Mouse (Mus musculus) liver, adult 2 months (tissue): Measurements from ENCODE around the gene 5730596B20Rik. TPM values are rescaled to one million over a fixed set of nuclear protein-coding genes. Genes with fewer than 3 reads are reported as not detected.

Experiments
- DNase-seq: peaks from one replicate; pipeline ENCODE4 v3.0.0-alpha.2; 2011; ENCODE audit warnings: low read depth, low spot score; ENCODE audit errors: extremely low read depth
- H3K27ac ChIP-seq: fragments of 200-500 bp; replicated peaks from 2 replicates; pipeline ENCODE4 v1.5.1; 2012; ENCODE audit warnings: low read depth, mild to moderate bottlenecking, control low read depth, inconsistent platforms, low read length; ENCODE audit not compliant: insufficient read depth
- H3K27me3 ChIP-seq: fragments of 200-500 bp; 2 replicates; pipeline ENCODE4 v1.6.1; 2012; ENCODE audit warnings: mild to moderate bottlenecking, moderate library complexity, low read length, inconsistent platforms; ENCODE audit not compliant: control insufficient read depth, insufficient read depth
- H3K36me3 ChIP-seq: fragments of 200-500 bp; 2 replicates; pipeline ENCODE4 v1.6.1; 2012; ENCODE audit warnings: low read length, inconsistent platforms; ENCODE audit not compliant: control insufficient read depth, insufficient read depth
- H3K4me1 ChIP-seq: fragments of 200-500 bp; 2 replicates; pipeline ENCODE4 v1.6.1; 2011; ENCODE audit warnings: low read length; ENCODE audit not compliant: control insufficient read depth, insufficient read depth
- H3K4me3 ChIP-seq: fragments of 200-500 bp; 2 replicates; pipeline ENCODE4 v1.5.1; 2011; ENCODE audit warnings: low read depth, mild to moderate bottlenecking, control low read depth, low read length, moderate library complexity; ENCODE audit not compliant: insufficient read depth
- H3K79me2 ChIP-seq: fragments of 200-500 bp; 2 replicates; pipeline ENCODE4 v1.6.1; 2012; ENCODE audit warnings: inconsistent platforms, mild to moderate bottlenecking, low read length, moderate library complexity; ENCODE audit not compliant: control insufficient read depth, insufficient read depth
- H3K9ac ChIP-seq: fragments of 200-500 bp; 2 replicates; pipeline ENCODE4 v1.6.1; 2012; ENCODE audit warnings: low read depth, mild to moderate bottlenecking, control low read depth, inconsistent platforms, low read length
- CTCF ChIP-seq: fragments of 200-500 bp; IDR thresholded peaks from 2 replicates; pipeline ENCODE4 v1.5.1; 2011; ENCODE audit warnings: low read depth, low read length, control low read depth
- POLR2A ChIP-seq: fragments of 200-500 bp; IDR thresholded peaks from 2 replicates; pipeline ENCODE4 v1.6.1; 2011; ENCODE audit warnings: low read length, control low read depth; ENCODE audit not compliant: insufficient read depth; ENCODE audit errors: extremely low read depth
- WGBS: fragments of 180-500 bp; shearing (Covaris S2); methylation state at CpG from one replicate; pipeline ENCODE4 v1.1.7; 2018; 5-methylcytosine and 5-hydroxymethylcytosine counted together
- polyA plus RNA-seq: library from polyadenylated mRNA; depleted of rRNA; stranded (reverse); fragments of >200 nt; gene quantifications from 2 replicates; pipeline ENCODE4 v1.2.3, GENCODE M21; 2012
- total RNA-seq: library from RNA; depleted of rRNA; stranded (reverse); fragments of >200 nt; gene quantifications from 2 replicates; pipeline ENCODE4 v1.2.3, GENCODE M21; 2014

5730596B20Rik gene
- total and polyA plus RNA-seq, 2 experiments, result 0.02 to 0.09 TPM

DNA sequence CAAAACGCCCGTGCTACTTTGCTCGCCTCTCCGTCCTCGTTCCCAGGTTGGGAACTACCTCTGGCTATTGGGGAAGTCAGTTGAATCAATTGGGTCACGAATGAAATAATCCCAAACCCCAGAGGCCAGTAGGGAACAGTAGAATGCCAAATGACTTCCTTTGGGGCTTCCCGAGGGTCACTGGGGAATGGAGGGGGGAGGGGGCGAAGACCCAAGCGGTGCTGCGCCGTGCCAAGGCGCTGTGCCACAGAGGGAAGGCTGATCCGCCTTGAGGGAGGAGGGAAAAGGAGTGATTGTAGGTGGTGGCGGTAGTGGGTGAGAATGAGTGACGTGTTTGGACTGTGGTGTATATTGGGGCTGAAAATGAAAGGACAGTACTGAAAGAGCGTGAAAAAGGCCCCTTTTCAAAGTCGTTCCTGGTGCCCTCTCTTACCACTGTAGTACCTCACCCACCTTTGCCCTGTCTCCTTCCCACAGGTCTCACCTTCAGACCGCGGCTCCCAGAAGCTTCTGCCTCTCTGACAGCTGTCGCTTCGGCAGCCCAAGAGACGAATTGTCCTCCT lies 35.3 kb downstream of the 5730596B20Rik start:
- peaks cover 55% of the 10 kb centered on the region for H3K27me3 ChIP-seq
- TF ChIP-seq POLR2A, result no peak
- no peak for TF ChIP-seq CTCF
- no peak overlapping the region for H3K9ac ChIP-seq
- no peak overlapping the region for H3K27ac ChIP-seq
- no peaks in the 10 kb centered on the region for H3K36me3 ChIP-seq
- 5% methylated on average over 22 of the region's 22 CpGs for WGBS
- no peak for DNase-seq
- no peaks in the 10 kb centered on the region for H3K79me2 ChIP-seq
- no peaks in the 10 kb centered on the region for H3K4me1 ChIP-seq
- H3K4me3 ChIP-seq, result peak overlapping the region; percentile 34; the same call in 1 of the 2 replicates

DNA sequence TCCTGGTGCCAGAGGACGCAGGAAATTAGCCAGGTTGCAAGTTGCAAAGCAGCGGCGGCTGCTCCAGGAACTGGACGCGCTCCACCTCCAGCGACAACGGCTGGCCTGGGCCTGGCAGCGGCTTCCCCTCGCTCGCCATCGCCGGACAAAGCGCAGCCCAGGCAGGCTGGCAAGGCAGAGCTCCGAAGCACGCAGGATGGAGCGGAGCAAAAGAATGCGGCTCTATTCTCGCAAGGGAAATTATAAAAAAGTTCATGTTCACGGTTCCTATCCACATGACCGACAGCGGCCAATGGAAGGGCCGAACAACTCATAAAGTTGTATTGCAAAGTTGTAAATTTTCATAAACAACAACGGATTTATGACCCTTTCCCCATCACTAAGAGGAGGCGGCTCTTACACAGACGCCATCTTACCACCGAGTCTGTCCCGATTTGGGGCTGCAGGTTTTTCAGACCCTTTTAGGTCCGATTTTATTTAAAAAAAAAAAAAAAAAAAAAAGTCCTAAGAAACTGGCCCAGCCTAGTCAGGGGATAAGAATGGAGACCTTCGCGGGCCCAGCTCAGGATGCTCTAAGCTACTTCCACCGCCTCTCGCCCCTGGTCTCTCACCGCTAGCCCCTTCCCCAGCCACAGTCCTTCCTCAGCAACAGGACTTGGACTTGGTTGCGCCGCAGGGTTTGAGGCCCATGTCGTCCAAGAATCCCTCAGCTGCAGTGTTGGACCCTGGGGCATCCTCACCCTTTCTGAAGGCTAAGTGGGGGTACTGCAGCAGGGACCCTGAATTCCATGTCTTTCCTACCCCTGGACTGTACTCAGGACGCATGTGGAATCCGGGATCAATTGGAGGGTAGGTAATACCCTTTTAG lies 36.1 kb downstream of the 5730596B20Rik start, which contains the start of the genes Hoxa3 and Gm28308:
Gene Hoxa3, minus strand, starts transcription at position 218 of the 868 bp plus-strand sequence.
Gene Gm28308, minus strand, starts transcription at position 221 of the 868 bp plus-strand sequence.
- Histone ChIP-seq H3K27ac (no peak within 1 kb of the TSS), H3K4me1 (no peaks in the 10 kb centered on the region), H3K36me3 (no peaks in the 10 kb centered on the region), H3K4me3 (peak within 1 kb of the TSS; percentile 34; the same call in 1 of the 2 replicates), H3K9ac (no peak within 1 kb of the TSS), H3K27me3 (peaks cover 57% of the 10 kb centered on the region), H3K79me2 (no peaks in the 10 kb centered on the region)
- TF ChIP-seq POLR2A, result no peak
- TF ChIP-seq CTCF, result no peak
- no peak for DNase-seq
- WGBS, result 7% methylated on average over 38 of the region's 38 CpGs

DNA sequence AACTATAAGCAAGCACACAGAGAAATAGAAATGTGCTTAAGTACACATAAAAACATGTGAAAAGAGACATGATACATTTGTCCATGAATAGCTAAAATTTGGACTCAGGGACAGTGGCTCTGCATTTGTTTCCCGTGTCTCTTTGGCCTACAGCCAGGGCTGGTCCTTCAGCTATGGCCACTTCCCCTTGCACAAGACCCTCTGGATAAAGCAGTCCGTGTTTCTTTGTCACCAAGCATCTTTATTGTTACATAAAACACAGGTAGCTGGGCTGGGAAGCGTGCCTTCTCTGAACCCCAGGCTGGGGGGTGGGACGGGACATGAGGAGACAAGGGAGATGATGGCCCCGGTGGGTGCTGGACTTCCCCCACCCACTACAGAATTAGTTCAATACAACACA lies 37.0 kb downstream of the 5730596B20Rik start:
- Histone ChIP-seq H3K79me2 (no peaks in the 10 kb centered on the region), H3K4me3 (no peak overlapping the region), H3K4me1 (no peaks in the 10 kb centered on the region), H3K27me3 (peaks cover 53% of the 10 kb centered on the region), H3K27ac (no peak overlapping the region), H3K9ac (no peak overlapping the region), H3K36me3 (no peaks in the 10 kb centered on the region)
- WGBS, result 25% methylated on average over 5 of the region's 5 CpGs
- DNase-seq, result no peak
- TF ChIP-seq CTCF, result no peak
- no peak for TF ChIP-seq POLR2A

DNA sequence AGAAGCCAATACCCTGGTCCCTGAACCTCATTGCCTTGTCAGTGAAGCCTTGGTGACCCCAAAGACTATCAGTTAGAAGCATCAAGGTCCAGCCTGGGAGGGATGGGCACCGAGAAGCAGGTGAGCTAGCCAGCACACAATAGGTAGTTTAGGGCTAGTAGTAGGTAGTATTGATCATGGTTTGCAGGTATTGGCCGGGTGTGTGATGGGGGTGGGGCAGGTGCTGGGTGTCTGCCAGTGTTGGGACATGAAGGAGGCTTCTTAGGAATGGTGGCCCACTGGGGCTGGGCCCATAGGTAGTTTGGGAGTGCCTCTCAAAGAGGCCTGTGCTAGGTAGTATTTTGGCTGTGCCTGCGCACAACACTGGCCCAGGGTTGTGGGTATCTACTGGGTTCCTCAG lies 37.8 kb downstream of the 5730596B20Rik start:
- no peaks in the 10 kb centered on the region for H3K79me2 ChIP-seq
- no peak overlapping the region for H3K9ac ChIP-seq
- 24% methylated on average over 3 of the region's 3 CpGs for WGBS
- H3K4me1 ChIP-seq, result no peaks in the 10 kb centered on the region
- H3K27me3 ChIP-seq, result peaks cover 56% of the 10 kb centered on the region
- no peaks in the 10 kb centered on the region for H3K36me3 ChIP-seq
- TF ChIP-seq POLR2A, result no peak
- no peak overlapping the region for H3K27ac ChIP-seq
- no peak for DNase-seq
- H3K4me3 ChIP-seq, result no peak overlapping the region

DNA sequence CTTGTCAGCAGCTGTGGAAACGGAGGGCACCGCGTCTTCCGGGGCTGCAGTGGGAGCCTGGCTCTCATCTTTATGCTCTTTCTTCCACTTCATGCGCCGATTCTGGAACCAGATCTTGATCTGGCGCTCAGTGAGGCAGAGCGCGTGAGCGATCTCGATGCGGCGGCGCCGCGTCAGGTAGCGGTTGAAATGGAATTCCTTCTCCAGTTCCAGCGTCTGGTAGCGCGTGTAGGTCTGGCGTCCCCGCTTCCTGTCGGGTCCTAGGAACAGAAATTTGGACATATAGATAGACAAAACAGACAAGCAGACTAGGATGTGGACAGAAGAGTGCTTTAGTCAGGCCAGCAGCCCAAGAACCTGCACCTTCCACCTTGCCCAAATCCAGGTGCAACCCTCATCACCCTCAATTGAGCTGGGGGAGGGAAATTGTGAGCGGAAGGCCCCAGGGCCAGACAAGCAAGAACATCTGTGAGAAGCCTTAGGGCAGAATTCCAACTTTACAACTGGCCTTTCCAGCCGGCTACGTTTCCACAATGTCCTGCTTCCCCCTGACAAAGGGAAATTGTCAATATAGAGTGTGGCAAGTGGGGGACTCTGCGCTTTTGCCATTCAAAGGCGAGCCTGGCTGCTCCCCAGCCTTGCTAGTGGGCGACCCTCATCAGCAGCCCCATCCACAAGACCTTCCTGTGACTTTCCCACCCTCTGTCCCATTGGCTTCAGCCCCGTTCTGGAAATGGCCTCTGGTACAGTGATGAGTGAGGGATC lies 38.7 kb downstream of the 5730596B20Rik start:
- peaks cover 59% of the 10 kb centered on the region for H3K27me3 ChIP-seq
- DNase-seq, result no peak
- no peak for TF ChIP-seq POLR2A
- TF ChIP-seq CTCF, result no peak

More for the DNA sequence above, 38.7 kb downstream of the 5730596B20Rik start:
- Histone ChIP-seq H3K36me3 (no peaks in the 10 kb centered on the region), H3K79me2 (no peaks in the 10 kb centered on the region), H3K27ac (no peak overlapping the region), H3K9ac (no peak overlapping the region), H3K4me3 (no peak overlapping the region), H3K4me1 (no peaks in the 10 kb centered on the region)
- WGBS, result 10% methylated on average over 30 of the region's 30 CpGs
